Mouse (Mus musculus): ENCODE measurements around the gene Mef2b.
A peak's percentile ranks its signal among the peaks of the same experiment; 100 is the strongest.
"Not testable (repeated sequence)": the region's sequence is repeated elsewhere in the genome, so short reads cannot be mapped to it uniquely, and the experiment has no call there.

Gene Mef2b

GRCm38 (mm10) chr8:70179082-70179481 lies 39.6 kb downstream of the Mef2b start:
- DNase-seq (ENCODE audit: low spot score in 2 of 2), result no peak

- no peak for DNase-seq (ENCODE audit: low spot score in 2 of 2)
These were observed 41.8 kb downstream of the Mef2b start for GRCm38 (mm10) chr8:70181212-70181902.

- DNase-seq (ENCODE audit: low spot score in 2 of 2), result no peak
These were observed 42.4 kb downstream of the Mef2b start for GRCm38 (mm10) chr8:70181903-70182252.

- no peak for DNase-seq (ENCODE audit: low spot score in 2 of 2)
These were observed 43.7 kb downstream of the Mef2b start for GRCm38 (mm10) chr8:70183194-70183593.

GRCm38 (mm10) chr8:70188707-70189106 lies 49.2 kb downstream of the Mef2b start:
- DNase-seq (ENCODE audit: low spot score in 2 of 2), result no peak

GRCm38 (mm10) chr8:70193238-70193637 lies 53.7 kb downstream of the Mef2b start:
- no peak for DNase-seq (ENCODE audit: low spot score in 2 of 2)

- no peak for DNase-seq (ENCODE audit: low spot score in 2 of 2)
These were observed 54.7 kb downstream of the Mef2b start for GRCm38 (mm10) chr8:70194191-70194590.

- no peak for DNase-seq (ENCODE audit: low spot score in 2 of 2)
These were observed 56.3 kb downstream of the Mef2b start for GRCm38 (mm10) chr8:70195762-70196161.

GRCm38 (mm10) chr8:70197603-70198002 lies 58.1 kb downstream of the Mef2b start:
- no peak for DNase-seq (ENCODE audit: low spot score in 2 of 2)

GRCm38 (mm10) chr8:70200098-70200681 lies 60.7 kb downstream of the Mef2b start:
- DNase-seq (ENCODE audit: low spot score in 2 of 2), result no peak

GRCm38 (mm10) chr8:70201417-70201816 lies 61.9 kb downstream of the Mef2b start:
- no peak for DNase-seq (ENCODE audit: low spot score in 2 of 2)

GRCm38 (mm10) chr8:70203072-70203471 lies 63.6 kb downstream of the Mef2b start:
- DNase-seq (ENCODE audit: low spot score in 2 of 2), result no peak

- DNase-seq (ENCODE audit: low spot score in 2 of 2), result no peak
These were observed 65.2 kb downstream of the Mef2b start for GRCm38 (mm10) chr8:70204757-70205156.

GRCm38 (mm10) chr8:70208130-70208529 lies 68.6 kb downstream of the Mef2b start:
- no peak for DNase-seq (ENCODE audit: low spot score in 2 of 2)

GRCm38 (mm10) chr8:70210538-70210937 lies 71.0 kb downstream of the Mef2b start:
- DNase-seq (ENCODE audit: low spot score in 2 of 2), result no peak

- DNase-seq (ENCODE audit: low spot score in 2 of 2), result no peak
These were observed 71.8 kb downstream of the Mef2b start for GRCm38 (mm10) chr8:70211275-70211674.

GRCm38 (mm10) chr8:70211726-70212111 lies 72.2 kb downstream of the Mef2b start:
- DNase-seq (ENCODE audit: low spot score in 2 of 2), result no peak

- peak; percentile 97 to 98 for DNase-seq (ENCODE audit: low spot score in 2 of 2)
These were observed 72.9 kb downstream of the Mef2b start, which contains the start of gene Slc25a42 for GRCm38 (mm10) chr8:70212112-70213055. TSS of gene Slc25a42 (minus strand) at chr8:70212305.

GRCm38 (mm10) chr8:70214411-70214810 lies 74.9 kb downstream of the Mef2b start:
- no peak for DNase-seq (ENCODE audit: low spot score in 2 of 2)

GRCm38 (mm10) chr8:70215092-70215491 lies 75.6 kb downstream of the Mef2b start:
- DNase-seq (ENCODE audit: low spot score in 2 of 2), result no peak

- DNase-seq (ENCODE audit: low spot score in 2 of 2), result not testable (repeated sequence)
These were observed 76.7 kb downstream of the Mef2b start for GRCm38 (mm10) chr8:70216161-70216560.

GRCm38 (mm10) chr8:70216566-70216965 lies 77.1 kb downstream of the Mef2b start:
- DNase-seq (ENCODE audit: low spot score in 2 of 2), result no peak
